Mouse (Mus musculus) thymus, adult 2 months (tissue): ENCODE data around the gene Gpc1.

Experiments
- CTCF ChIP-seq: fragments of 200-500 bp; IDR thresholded peaks from 2 replicates; pipeline ENCODE4 v1.5.1; 2012; ENCODE audit warnings: mild to moderate bottlenecking, control low read depth, low read length, moderate library complexity, borderline replicate concordance; ENCODE audit not compliant: control insufficient read depth, poor library complexity, insufficient read depth; ENCODE audit errors: extremely low read depth
- POLR2A ChIP-seq: fragments of 200-500 bp; IDR thresholded peaks from 2 replicates; pipeline ENCODE4 v1.6.1; 2012; ENCODE audit warnings: mild to moderate bottlenecking, low read length, control low read depth, moderate library complexity; ENCODE audit not compliant: control insufficient read depth, poor library complexity, insufficient read depth; ENCODE audit errors: extremely low read depth

GRCm38 (mm10) chr1:92852450-92852849, 21.0 kb downstream of the Gpc1 start:
- TF ChIP-seq CTCF (no peak), POLR2A (no peak)
